Mouse (Mus musculus): ENCODE measurements around the gene Zfp369. TPM values are rescaled to one million over a fixed set of nuclear protein-coding genes. Genes with fewer than 3 reads are reported as not detected.

Gene Zfp369
- total RNA-seq, 1 experiment from 2014 or later = 20.6 TPM

Other genes with a start within 250 kb of the Zfp369 start
- 0.38 TPM in 1 of 3 replicates, not detected in the others for gene Spata31d1c, start 245.8 kb upstream of the Zfp369 start, total RNA-seq (2017)
- gene Prss47, start 226.1 kb upstream of the Zfp369 start, total RNA-seq (2017) = not detected in 3 replicates
- gene Mfsd14b, start 165.8 kb upstream of the Zfp369 start, total RNA-seq (2017) = 120 to 181 TPM (median 170 TPM) in 3 replicates
- gene Olfr465-ps1, start 140.7 kb upstream of the Zfp369 start, total RNA-seq (2017) = not detected in 3 replicates
- gene Olfr466, start 128.6 kb upstream of the Zfp369 start, total RNA-seq (2017) = not detected in 3 replicates
- gene Nlrp4f, start 72.8 kb upstream of the Zfp369 start, total RNA-seq (2017) = not detected in 3 replicates
- gene Gm10775, start 19.3 kb upstream of the Zfp369 start, total RNA-seq (2017) = not detected in 3 replicates
- gene Gm10139, start 233.9 kb downstream of the Zfp369 start, total RNA-seq (2017) = not detected in 3 replicates

Data from monocyte, adult 5-6 weeks (primary cell).